Mouse (Mus musculus) layer of hippocampus, adult 9-10 months (tissue): ENCODE data around the gene Insm1.

Experiments
- DNase-seq: peaks from one replicate; pipeline ENCODE4 v3.0.0; 2022; ENCODE audit warnings: low spot score

Gene Insm1

DNA sequence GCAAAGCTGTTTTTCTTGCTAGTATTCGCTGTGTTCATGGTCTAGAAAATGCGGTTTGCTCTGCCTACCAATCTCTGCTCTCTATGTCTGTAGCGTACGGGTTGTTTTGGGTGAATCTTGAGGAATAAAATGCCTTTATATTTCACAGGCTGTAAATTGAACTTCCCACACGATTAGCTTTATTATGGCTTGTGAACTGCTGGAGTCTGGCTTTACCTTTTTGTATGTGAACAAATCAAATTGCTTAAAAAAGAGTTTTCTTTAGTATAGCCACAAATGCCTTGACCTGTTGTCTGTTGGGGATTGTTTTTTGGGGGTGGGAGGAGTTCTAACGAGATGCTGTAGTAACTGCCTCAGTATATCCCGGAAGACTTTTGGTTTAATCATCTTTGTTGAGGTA lies 2.4 kb downstream of the Insm1 start:
- no peak for DNase-seq

GRCm38 (mm10) chr2:146225818-146226217 lies 4.1 kb downstream of the Insm1 start:
- no peak for DNase-seq

- DNase-seq = no peak
Measured at GRCm38 (mm10) chr2:146226484-146226883, 4.8 kb downstream of the Insm1 start.

GRCm38 (mm10) chr2:146227646-146228045 lies 5.9 kb downstream of the Insm1 start:
- DNase-seq = no peak

DNA sequence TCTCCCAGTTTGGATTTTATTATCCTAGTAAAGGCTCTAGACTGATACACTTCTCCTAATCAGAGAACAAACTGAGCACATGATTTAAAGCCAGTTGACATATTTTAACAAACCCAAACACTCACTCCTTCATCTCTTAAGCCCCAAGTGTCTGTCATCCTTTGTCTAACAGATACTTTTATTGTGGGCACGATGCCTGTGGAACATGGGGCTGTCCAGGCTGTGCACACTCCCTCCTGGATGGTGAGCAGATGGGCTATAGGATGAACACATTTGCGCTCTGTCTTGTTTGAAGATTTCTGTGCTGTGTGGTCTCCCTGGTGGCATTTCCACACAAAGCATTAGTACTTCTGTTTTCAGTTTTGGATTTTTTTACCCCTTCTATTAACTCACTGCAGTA lies 6.7 kb downstream of the Insm1 start:
- DNase-seq = no peak

DNA sequence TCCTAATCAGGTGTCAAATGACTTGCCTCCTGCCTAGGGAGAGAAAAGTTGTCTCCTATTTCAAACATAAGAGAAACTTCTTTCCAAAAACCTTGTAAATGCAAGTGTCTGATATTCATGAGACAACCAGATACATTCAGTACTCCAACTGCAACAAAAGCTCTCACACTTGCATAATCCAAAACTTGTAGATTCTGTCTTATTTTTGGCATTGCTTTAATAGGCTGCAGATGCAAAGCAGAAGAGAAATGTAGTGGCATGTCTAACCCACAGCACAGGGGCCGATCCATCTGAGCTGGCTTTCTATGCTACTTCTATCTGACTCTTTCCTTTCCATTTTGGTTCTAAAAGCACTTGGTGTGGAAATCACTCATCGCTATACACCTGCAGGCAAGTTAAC lies 9.8 kb downstream of the Insm1 start:
- no peak for DNase-seq

- DNase-seq = no peak
Measured at GRCm38 (mm10) chr2:146239196-146239747, 17.6 kb downstream of the Insm1 start.

GRCm38 (mm10) chr2:146244049-146244448 lies 22.3 kb downstream of the Insm1 start:
- no peak for DNase-seq

DNA sequence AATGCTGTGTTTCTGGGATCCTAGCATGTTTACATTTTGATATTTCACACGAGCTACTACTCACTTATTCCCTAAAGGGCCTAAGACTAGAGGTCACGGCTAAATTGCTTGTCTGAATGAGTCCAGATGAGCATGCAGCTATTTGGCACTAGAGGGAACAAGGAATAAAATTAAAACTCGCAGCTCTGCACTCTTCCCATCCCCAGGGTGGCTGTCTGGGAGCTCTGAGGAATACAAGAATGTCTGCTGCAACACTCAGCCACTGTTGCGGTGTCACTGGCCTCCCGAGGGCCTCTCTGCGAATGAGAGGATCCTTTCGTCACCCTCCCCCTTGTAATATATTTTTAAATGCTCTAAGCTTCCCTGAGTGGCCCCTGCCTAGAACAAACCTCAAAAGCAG lies 23.7 kb downstream of the Insm1 start:
- no peak for DNase-seq

DNA sequence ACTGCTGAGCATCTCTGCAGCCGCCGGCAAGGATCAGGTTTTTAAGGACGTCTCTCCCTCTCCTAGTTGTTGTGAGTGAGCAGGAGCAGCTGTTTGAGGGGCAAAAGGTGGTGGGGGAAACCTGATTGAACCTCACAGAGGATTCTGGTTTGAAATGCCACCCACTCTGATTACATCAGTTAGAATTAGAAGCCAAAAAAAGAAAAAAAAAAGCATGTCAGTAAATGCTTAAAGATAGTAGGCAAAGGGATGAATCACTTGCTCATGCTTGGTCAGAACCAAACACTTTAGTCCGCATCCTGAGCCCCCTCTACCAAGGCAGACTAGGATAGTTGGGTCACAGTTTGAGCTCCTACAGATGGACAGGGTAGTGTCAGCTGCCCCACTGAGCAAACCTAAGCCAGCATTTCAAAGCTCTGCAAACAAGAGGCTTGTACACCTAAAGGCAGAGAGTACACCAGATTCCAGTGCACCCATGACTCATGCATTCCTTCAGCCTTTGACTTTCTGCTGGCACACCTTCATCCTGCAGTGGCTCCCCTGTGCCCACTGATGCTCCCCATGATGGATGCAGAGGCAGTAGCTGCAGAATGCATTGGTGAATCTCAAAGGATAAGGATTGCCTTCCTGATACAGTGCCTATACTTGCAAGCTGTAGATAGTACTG lies 24.8 kb downstream of the Insm1 start:
- no peak for DNase-seq

DNA sequence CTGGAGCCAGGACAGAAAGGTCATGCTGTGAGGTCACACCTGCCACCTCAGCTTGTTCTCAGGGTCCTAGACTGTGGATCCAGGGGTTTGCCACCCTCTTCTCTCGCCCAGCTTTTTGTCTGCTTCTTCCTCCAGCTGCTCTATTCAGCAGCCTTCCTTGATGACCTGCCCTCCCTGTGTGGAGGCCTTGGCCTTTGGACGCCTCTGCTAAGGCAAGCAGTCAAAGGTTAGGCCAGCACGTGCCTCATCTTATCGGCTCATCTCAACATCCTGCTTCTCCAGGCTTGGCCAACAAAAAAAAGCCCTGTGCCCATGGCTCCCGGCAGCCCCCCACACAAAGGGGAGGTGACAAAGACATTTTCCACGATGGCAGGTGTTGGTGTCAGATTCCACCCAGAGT lies 25.9 kb downstream of the Insm1 start:
- no peak for DNase-seq

- DNase-seq = no peak
Measured at GRCm38 (mm10) chr2:146249033-146249432, 27.3 kb downstream of the Insm1 start.

DNA sequence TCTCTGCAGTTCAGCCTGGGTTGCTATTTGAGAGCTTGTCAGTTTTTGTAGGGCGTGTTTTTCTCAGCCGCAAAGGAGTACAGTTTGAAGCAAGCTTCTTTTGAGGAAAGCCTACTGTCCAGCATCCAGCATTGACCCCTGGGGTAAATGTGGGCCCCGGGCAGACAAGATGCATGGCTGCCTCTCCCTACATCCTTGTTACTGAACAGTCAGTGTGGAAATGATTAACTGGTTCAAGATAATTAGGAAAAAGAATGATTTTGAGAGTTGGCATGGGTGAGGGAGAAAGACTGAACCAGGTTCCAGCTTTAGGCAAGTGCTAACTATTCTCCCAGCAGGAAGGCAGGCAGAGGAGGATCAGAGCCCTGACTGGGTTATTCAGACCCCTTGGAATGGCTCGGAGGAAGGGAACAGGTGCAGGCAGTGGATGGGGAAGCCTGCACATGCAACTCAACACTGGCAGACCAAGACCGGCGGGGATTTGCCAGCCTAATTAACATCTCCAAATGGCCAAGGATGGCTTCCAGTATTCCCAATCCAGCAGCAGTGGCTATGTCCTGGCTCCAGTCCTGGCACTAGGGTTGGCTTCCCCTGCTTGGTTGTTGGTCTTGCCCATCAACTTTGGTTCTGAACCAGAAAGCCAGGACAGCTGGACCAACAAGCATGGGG lies 28.6 kb downstream of the Insm1 start:
- DNase-seq = no peak

- DNase-seq = no peak
Measured at GRCm38 (mm10) chr2:146254387-146254786, 32.7 kb downstream of the Insm1 start.

GRCm38 (mm10) chr2:146255636-146256035 lies 33.9 kb downstream of the Insm1 start:
- DNase-seq = no peak

DNA sequence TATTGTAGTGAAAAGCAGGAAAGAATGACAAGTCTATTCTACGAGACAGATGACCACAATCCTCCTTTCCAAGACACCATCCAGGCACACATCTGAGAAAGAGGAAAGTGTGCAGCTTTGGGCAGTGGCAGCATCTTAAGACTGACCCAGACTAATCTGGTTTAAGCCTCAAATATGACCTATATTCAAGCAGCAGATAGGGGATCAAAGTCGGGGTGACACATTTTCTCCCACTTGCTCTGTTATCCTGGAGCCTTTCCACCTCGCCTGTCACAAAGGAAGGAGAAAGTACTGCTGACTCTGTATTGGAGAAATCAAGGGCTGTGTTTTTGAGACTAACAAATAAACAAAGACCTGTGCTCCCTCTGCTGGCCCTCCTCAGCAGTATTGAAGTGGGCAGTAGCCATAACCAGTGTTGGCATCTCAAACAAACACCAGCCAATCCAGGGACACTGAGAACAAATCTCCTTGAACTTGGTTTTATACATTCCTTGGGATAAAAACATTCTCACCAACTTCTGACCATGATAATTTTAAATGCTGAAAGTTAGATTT lies 34.7 kb downstream of the Insm1 start:
- no peak for DNase-seq

DNA sequence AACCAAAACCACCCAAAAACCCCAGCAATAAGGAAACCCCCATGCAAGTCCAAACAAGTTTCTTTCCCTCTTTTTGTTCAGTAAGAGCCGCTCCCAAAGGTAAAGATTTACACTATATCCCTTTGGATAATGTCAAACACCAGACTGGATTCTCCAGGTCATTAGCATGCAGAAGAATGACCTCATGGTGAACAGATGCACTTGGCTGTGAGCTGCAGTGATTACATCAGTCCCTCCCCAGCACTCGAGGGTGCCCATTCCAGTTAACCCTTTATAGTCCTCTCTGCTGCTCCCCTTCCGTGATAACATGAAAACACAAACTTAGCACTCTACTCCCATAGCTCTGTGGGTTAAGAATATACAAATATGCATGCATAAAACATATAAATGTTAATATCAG lies 35.3 kb downstream of the Insm1 start:
- no peak for DNase-seq

DNA sequence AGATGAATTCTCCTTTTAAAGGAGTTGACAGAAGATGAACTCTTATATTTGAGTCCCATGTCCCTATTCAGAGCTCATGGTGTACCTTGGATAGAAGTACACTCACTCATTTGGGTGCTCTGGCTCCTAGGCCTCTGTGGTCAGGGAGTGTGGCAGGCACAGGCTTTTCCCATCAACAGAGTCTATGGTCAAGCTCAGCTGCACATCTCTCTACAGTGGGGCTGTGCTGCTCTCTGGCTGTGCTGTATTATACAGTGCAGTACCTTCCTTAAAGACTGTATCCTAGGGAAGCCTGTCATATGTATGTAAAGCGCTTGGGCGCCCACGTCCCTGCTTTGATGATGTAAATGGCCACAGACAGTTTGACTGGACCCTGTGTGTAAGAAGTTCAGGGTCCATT lies 35.9 kb downstream of the Insm1 start:
- DNase-seq = no peak

DNA sequence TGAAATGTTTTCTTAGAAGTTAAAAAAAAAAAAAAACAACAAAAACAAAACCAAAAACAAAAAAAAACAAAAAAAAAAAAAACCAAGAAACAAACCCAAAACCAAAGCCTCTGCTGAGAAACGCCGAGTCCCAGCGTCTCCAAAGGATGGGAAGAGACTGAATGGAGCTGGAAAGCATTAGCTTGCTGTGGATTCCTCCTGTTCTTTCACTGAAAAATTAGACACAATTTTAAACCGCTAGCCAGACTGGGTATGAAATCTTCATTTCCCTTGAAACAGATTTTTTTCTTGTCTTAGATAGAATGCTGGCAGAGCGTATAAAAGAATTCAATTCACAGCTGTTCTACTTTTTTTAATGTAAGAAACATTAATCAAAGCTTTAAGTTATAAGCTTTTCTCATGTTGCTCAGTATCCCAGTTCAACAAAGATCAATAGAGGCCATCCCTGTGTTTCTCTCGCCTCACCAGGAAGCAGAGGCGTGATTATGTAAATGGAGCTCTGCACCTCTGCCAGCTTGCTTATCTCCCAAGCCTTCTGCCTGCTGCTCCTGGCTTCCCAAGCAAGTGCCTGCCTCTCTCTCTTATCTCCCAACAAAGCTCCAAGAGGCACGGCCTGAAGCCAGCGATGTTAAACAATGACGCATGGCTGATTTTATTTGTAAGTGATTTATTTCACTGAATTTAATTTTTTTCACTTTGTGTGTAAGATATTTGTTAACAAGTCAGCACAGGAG lies 37.2 kb downstream of the Insm1 start:
- DNase-seq = no peak

- DNase-seq = no peak
Measured at GRCm38 (mm10) chr2:146259787-146260560, 38.3 kb downstream of the Insm1 start.

GRCm38 (mm10) chr2:146261146-146261545 lies 39.4 kb downstream of the Insm1 start:
- no peak for DNase-seq

- no peak for DNase-seq
Measured at GRCm38 (mm10) chr2:146262215-146262614, 40.5 kb downstream of the Insm1 start.
